Mouse (Mus musculus) bone marrow, adult 2 months (tissue): ENCODE measurements around the gene Gli2.

ENCODE experiments used
- CTCF ChIP-seq: fragments of 200-500 bp; IDR thresholded peaks from 2 replicates; pipeline ENCODE4 v1.5.1; 2011; ENCODE audit warnings: low read length, control low read depth; ENCODE audit not compliant: control insufficient read depth, insufficient read depth
- POLR2A ChIP-seq: fragments of 200-500 bp; IDR thresholded peaks from 2 replicates; pipeline ENCODE4 v1.6.1; 2011; ENCODE audit warnings: low read depth, mild to moderate bottlenecking, control low read depth, low read length, borderline replicate concordance; ENCODE audit not compliant: control insufficient read depth

- TF ChIP-seq CTCF: no peak
- no peak for TF ChIP-seq POLR2A
Measured at GRCm38 (mm10) chr1:118880781-118881247, 172.6 kb downstream of the Gli2 start.
